Mouse (Mus musculus): ENCODE results near the gene Abhd8. TPM values are rescaled to one million over a fixed set of nuclear protein-coding genes. Genes with fewer than 3 reads are reported as not detected.

Abhd8 gene
- polyA plus RNA-seq (2014; fragmentation: Nextera tagmentation; extraction: Ambion mirVana), result 20.6 and 21.4 TPM in 2 replicates

DNA sequence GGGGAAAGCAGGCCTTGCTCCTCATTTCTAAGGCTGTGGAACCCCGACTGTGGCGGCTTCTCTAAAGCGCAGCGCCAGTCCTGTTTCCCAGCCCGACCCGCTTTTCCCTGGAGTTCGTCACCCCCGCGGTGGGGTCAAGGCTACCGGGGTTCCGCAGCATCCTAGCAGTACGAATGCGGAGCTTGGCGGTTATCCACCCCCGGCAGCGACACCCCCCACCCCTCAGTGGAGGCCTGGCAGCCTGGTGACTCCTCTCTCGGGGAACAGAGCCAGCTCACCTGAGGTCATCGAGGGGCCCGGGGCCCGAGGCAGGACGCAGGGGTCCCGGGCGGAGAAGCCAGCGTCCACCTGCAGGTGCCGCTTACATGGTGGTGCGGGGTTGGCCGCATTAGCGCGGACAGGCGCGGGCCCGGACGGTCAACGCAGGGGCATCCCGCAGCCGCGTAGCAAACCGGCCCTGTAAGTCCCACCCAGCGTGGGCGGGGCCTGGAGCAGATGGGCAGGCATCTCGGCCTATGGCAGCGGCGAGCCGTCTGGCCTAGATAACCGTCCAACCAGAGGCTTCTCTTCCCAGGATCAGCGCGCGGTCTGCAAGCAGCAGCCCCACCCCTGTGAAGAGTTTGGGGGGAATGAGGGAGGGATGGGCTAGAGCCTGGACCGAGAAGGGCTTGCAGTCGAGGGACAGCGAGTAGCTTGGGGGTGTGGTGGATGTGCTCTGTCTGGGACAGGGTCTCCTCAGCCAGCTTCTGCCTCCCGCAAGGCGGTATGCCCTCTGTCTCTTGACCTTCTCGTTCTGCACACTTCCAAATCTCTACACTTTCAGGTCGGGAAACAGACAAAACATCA is at the start of gene Abhd8:
Gene Abhd8 (minus strand): TSS at position 468 of the 846 bp plus-strand sequence.
- H3K9me3 ChIP-seq (ENCODE audit: control insufficient read depth, low read length), result no peaks in the 10 kb centered on the region
- DNase-seq (ENCODE audit: low spot score), result peak; percentile 96
- peaks cover 3% of the 10 kb centered on the region; the same call in 1 of the 2 replicates for H3K27me3 ChIP-seq (replicated peaks; ENCODE audit: control insufficient read depth, insufficient read depth, low read length)
- peak within 1 kb of the TSS; percentile 69 for H3K4me3 ChIP-seq (ENCODE audit: low read depth, low read length)
- H3K4me2 ChIP-seq, result peak within 1 kb of the TSS; percentile 90
- 1% methylated on average over 55 of the region's 55 CpGs for WGBS
- H3K9ac ChIP-seq (ENCODE audit: low read depth, low read length), result peak within 1 kb of the TSS; percentile 67
- H3K36me3 ChIP-seq (ENCODE audit: control insufficient read depth, insufficient read depth, low read length), result peaks cover 2% of the 10 kb centered on the region; the same call in 1 of the 2 replicates
- H3K27ac ChIP-seq (ENCODE audit: low read depth, low read length), result peak within 1 kb of the TSS; percentile 47
- peaks cover 21% of the 10 kb centered on the region for H3K4me1 ChIP-seq (replicated peaks; ENCODE audit: control insufficient read depth, insufficient read depth, low read length)
- peak; percentile 79 for ATAC-seq (replicated peaks; ENCODE audit: low FRiP score)

DNA sequence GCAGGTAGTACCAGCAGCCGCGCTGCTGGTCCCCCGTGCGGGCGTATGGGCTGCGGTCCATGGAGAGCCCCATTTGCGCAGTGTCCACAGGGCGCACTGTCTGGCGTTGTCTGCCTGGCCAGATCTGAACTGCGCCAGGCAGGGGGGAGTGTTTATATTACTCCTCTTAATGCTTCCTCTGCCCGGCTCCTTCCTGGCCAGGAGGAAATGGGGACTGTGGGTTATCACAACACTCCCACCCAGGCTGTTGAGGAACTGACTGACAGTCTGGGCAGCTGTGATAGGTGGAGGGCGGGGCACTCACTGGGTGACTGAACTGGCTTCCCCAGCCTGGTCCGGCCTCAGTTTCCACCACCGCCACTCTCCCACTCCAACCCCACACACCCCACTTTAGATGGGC is 48.2 kb upstream of the Abhd8 start, which contains the start of gene Plvap:
Gene Plvap (minus strand): TSS at position 109 of the 400 bp plus-strand sequence.
- H3K9ac ChIP-seq (ENCODE audit: low read depth, low read length), result no peak within 1 kb of the TSS; the same call in 1 of the 2 replicates
- WGBS, result 10% methylated on average over 14 of the region's 14 CpGs
- H3K36me3 ChIP-seq (ENCODE audit: control insufficient read depth, insufficient read depth, low read length), result no peaks in the 10 kb centered on the region
- ATAC-seq (replicated peaks; ENCODE audit: low FRiP score) (peak; percentile 89), DNase-seq (ENCODE audit: low spot score) (no peak)
- peaks cover 20% of the 10 kb centered on the region for H3K4me1 ChIP-seq (replicated peaks; ENCODE audit: control insufficient read depth, insufficient read depth, low read length)
- H3K4me3 ChIP-seq (ENCODE audit: low read depth, low read length), result peak within 1 kb of the TSS; percentile 36
- H3K4me2 ChIP-seq, result peak within 1 kb of the TSS; percentile 57
- H3K27me3 ChIP-seq (replicated peaks; ENCODE audit: control insufficient read depth, insufficient read depth, low read length), result peaks cover 28% of the 10 kb centered on the region
- peak within 1 kb of the TSS; percentile 2 for H3K27ac ChIP-seq (ENCODE audit: low read depth, low read length)
- H3K9me3 ChIP-seq (ENCODE audit: control insufficient read depth, low read length), result no peaks in the 10 kb centered on the region

DNA sequence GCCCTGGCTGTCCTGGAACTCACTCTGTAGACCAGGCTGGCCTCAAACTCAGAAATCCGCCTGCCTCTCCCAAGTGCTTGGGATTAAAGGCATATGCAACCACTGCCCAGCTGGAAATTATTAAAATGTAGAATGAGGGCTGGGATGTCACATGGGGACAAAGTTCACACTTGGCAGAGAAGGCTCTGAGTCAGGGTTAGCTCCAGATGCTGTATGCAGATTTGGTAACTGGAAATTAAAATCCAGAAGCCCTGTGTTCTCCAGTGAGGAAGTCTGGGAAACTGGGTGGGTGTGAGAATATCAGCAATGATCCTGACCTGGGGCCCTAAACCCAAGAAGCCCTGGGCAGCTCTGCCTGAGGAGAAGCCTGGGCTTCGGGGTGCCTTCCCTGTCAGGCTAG is 45.9 kb upstream of the Abhd8 start:
- H3K4me3 ChIP-seq (ENCODE audit: low read depth, low read length), result no peak overlapping the region
- DNase-seq (ENCODE audit: low spot score), result no peak

DNA sequence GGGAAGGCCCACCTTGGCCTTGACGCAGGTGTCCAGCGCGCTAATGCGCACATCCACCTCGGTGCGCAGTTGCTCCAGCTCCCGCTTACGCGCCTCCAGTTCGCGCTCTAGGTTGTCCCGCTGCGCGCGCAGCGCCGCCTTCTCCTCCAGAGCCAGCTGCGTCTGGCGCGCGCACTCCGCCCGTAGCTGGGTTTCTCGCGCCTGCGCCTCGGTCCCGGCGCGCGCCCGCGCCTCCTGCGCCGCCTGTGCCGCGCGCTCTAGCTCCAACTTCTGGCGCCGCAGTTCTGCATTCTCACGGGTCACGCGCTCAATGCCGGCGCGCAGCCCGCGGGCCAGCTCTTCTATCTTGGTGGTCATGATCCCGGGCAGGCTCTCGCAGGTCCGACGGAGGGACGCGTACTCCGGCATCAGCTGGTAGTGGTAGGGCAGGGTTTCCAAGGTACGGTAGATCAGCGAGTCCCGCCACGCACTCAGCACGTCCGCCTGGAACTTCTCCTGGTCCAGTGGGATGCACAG is 44.2 kb upstream of the Abhd8 start:
- H3K9ac ChIP-seq (ENCODE audit: low read depth, low read length), result no peak overlapping the region
- peak; percentile 79 for DNase-seq (ENCODE audit: low spot score)
- H3K36me3 ChIP-seq (ENCODE audit: control insufficient read depth, insufficient read depth, low read length), result no peaks in the 10 kb centered on the region

More for the DNA sequence above, 45.9 kb upstream of the Abhd8 start:
- Histone ChIP-seq H3K36me3 (ENCODE audit: control insufficient read depth, insufficient read depth, low read length) (no peaks in the 10 kb centered on the region), H3K9ac (ENCODE audit: low read depth, low read length) (no peak overlapping the region), H3K27ac (ENCODE audit: low read depth, low read length) (no peak overlapping the region), H3K27me3 (replicated peaks; ENCODE audit: control insufficient read depth, insufficient read depth, low read length) (peaks cover 35% of the 10 kb centered on the region), H3K4me2 (peak overlapping the region; percentile 35; the same call in 1 of the 2 replicates), H3K4me1 (replicated peaks; ENCODE audit: control insufficient read depth, insufficient read depth, low read length) (peaks cover 20% of the 10 kb centered on the region), H3K9me3 (ENCODE audit: control insufficient read depth, low read length) (no peaks in the 10 kb centered on the region)
- ATAC-seq (replicated peaks; ENCODE audit: low FRiP score), result no peak
- 67% methylated on average over 2 of the region's 2 CpGs for WGBS

DNA sequence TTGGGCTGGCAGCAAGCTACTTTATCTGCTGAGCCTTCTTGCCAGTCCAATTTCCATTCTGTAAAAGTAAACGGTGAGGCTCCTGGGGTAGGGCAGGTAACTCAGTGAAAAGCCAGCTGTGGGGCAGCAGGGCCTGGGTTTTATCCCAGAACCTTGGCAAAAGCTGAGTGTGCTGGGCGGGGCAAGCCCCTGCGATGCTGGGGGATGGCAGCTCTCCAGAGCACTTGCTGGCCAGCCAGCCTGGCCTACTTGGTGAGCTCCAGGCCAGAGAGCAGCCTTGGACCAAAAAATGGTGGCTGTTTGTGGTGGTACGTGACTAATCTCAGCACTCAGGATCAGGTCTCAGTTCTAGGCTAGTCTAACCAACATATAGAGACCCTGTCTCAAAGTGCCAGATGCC is 42.5 kb upstream of the Abhd8 start:
- ATAC-seq (replicated peaks; ENCODE audit: low FRiP score) (no peak), DNase-seq (ENCODE audit: low spot score) (no peak)
- Histone ChIP-seq H3K4me1 (replicated peaks; ENCODE audit: control insufficient read depth, insufficient read depth, low read length) (peaks cover 7% of the 10 kb centered on the region), H3K4me3 (ENCODE audit: low read depth, low read length) (no peak overlapping the region), H3K36me3 (ENCODE audit: control insufficient read depth, insufficient read depth, low read length) (no peaks in the 10 kb centered on the region), H3K9ac (ENCODE audit: low read depth, low read length) (no peak overlapping the region), H3K27ac (ENCODE audit: low read depth, low read length) (no peak overlapping the region), H3K9me3 (ENCODE audit: control insufficient read depth, low read length) (no peaks in the 10 kb centered on the region), H3K27me3 (replicated peaks; ENCODE audit: control insufficient read depth, insufficient read depth, low read length) (peaks cover 35% of the 10 kb centered on the region), H3K4me2 (no peak overlapping the region)
- WGBS, result 73% methylated on average over 4 of the region's 4 CpGs

More for the DNA sequence above, 44.2 kb upstream of the Abhd8 start:
- Histone ChIP-seq H3K27ac (ENCODE audit: low read depth, low read length) (no peak overlapping the region), H3K9me3 (ENCODE audit: control insufficient read depth, low read length) (no peaks in the 10 kb centered on the region), H3K4me2 (peak overlapping the region; percentile 65), H3K27me3 (replicated peaks; ENCODE audit: control insufficient read depth, insufficient read depth, low read length) (peaks cover 35% of the 10 kb centered on the region), H3K4me3 (ENCODE audit: low read depth, low read length) (peak overlapping the region; percentile 48), H3K4me1 (replicated peaks; ENCODE audit: control insufficient read depth, insufficient read depth, low read length) (peaks cover 17% of the 10 kb centered on the region)
- ATAC-seq (replicated peaks; ENCODE audit: low FRiP score), result peak; percentile 48
- WGBS, result 1% methylated on average over 61 of the region's 61 CpGs

DNA sequence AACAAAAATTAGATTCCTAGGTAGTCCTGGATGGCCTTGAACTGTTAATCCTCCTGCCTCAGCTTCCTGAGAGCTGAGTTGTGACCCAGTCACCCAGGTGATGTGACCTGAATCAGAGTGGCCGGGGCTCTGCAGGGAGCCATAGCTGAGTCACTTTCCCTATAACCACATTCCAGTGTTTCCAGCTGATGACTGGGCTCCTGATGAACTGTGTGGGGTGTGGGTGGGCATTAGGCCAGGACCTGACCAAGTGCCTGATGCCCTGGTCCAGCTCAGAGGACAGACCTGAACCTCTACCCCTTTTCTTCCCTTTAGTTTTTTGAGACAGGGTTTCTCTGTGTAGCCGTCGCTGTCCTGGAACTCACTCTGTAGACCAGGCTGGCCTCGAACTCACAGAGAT is 41.9 kb upstream of the Abhd8 start:
- Histone ChIP-seq H3K27me3 (replicated peaks; ENCODE audit: control insufficient read depth, insufficient read depth, low read length) (peaks cover 35% of the 10 kb centered on the region), H3K4me2 (no peak overlapping the region), H3K27ac (ENCODE audit: low read depth, low read length) (no peak overlapping the region), H3K4me1 (replicated peaks; ENCODE audit: control insufficient read depth, insufficient read depth, low read length) (peaks cover 6% of the 10 kb centered on the region; the same call in 1 of the 2 replicates), H3K36me3 (ENCODE audit: control insufficient read depth, insufficient read depth, low read length) (no peaks in the 10 kb centered on the region), H3K9me3 (ENCODE audit: control insufficient read depth, low read length) (no peaks in the 10 kb centered on the region), H3K9ac (ENCODE audit: low read depth, low read length) (no peak overlapping the region), H3K4me3 (ENCODE audit: low read depth, low read length) (no peak overlapping the region)
- ATAC-seq (replicated peaks; ENCODE audit: low FRiP score) (no peak), DNase-seq (ENCODE audit: low spot score) (no peak)
- WGBS, result 92% methylated on average over 4 of the region's 4 CpGs

DNA sequence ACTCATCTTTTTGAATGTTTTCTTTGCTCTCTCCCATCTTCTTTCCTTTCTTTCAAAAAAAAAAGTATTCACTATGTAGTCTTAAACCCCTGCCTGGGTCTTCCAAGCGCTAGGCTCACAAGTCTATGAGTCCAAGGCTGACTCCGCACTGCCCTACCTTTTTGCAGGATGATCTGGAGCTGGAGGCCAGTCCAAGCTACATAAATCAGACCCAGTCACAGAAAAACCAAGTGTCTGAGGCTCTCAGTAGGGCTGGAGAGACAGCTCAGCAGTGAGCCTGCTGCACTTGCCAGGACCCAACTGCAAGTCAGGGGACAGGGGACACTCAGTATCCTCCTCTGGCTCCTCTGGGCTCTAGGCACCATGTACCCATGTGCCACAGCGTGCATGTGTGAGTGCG is 40.9 kb upstream of the Abhd8 start:
- Histone ChIP-seq H3K27me3 (replicated peaks; ENCODE audit: control insufficient read depth, insufficient read depth, low read length) (peaks cover 31% of the 10 kb centered on the region), H3K36me3 (ENCODE audit: control insufficient read depth, insufficient read depth, low read length) (no peaks in the 10 kb centered on the region), H3K9ac (ENCODE audit: low read depth, low read length) (no peak overlapping the region), H3K9me3 (ENCODE audit: control insufficient read depth, low read length) (no peaks in the 10 kb centered on the region), H3K4me3 (ENCODE audit: low read depth, low read length) (no peak overlapping the region), H3K4me1 (replicated peaks; ENCODE audit: control insufficient read depth, insufficient read depth, low read length) (peaks cover 6% of the 10 kb centered on the region; the same call in 1 of the 2 replicates), H3K4me2 (no peak overlapping the region), H3K27ac (ENCODE audit: low read depth, low read length) (no peak overlapping the region)
- DNase-seq (ENCODE audit: low spot score), result no peak
- 81% methylated on average over 4 of the region's 4 CpGs for WGBS
- ATAC-seq (replicated peaks; ENCODE audit: low FRiP score), result no peak

DNA sequence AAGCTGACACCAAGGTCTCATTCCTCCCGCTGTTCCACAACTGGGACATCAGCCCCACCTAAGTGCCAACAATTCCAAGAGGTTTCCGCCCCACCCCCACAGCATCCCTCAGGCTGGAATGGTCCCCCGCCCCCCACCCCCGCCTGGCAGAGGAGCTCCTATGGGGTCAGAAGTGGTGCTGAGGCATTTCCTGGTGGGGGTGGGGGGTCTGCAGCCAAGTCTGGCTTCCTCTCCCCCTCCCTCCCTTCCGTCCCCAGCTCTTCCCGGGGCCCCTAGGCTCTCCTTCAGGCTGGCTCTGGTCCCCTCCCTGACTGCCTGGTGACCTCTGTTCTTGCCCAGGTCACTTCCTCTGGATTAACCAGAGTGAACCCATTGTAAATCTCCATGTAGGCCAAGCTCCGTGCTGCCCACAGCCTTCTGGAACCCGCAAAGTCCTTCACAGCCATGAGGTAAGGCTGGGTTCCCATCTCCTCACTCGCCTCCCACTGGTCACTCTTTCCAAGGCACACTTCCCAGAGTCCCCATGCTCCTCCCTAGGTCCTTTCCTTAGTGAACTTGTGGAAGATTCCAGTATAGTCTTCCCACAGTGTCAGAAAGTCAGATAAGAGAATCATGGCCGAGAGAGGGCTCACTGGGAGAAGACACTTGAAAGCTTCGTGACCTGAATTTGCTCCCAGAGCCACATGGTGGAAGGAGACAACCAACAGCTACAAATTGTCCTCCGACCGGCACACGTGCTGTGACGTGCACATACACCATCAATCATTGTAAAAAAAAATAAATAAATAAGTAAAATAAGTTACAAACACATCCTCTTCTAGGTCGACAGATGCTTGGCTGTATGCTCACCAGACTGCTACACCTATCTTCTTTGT is 35.6 kb upstream of the Abhd8 start:
- no peak overlapping the region for H3K9ac ChIP-seq (ENCODE audit: low read depth, low read length)
- no peak overlapping the region for H3K4me3 ChIP-seq (ENCODE audit: low read depth, low read length)
- H3K4me2 ChIP-seq, result no peak overlapping the region
- H3K9me3 ChIP-seq (ENCODE audit: control insufficient read depth, low read length), result no peaks in the 10 kb centered on the region
- peaks cover 3% of the 10 kb centered on the region; the same call in 1 of the 2 replicates for H3K36me3 ChIP-seq (ENCODE audit: control insufficient read depth, insufficient read depth, low read length)
- DNase-seq (ENCODE audit: low spot score) (no peak), ATAC-seq (replicated peaks; ENCODE audit: low FRiP score) (peak; percentile 37)
- 32% methylated on average over 16 of the region's 16 CpGs for WGBS
- H3K27me3 ChIP-seq (replicated peaks; ENCODE audit: control insufficient read depth, insufficient read depth, low read length), result no peaks in the 10 kb centered on the region
- peaks cover 21% of the 10 kb centered on the region for H3K4me1 ChIP-seq (replicated peaks; ENCODE audit: control insufficient read depth, insufficient read depth, low read length)
- peak overlapping the region; percentile 63; the same call in 1 of the 2 replicates for H3K27ac ChIP-seq (ENCODE audit: low read depth, low read length)
